In genomic region chr13:107530392-107530791, GRCm38 (mm10) we compare ENCODE assay signal across 23 mouse cellular contexts.
DNase-seq lines count a peak whose midpoint lies in the region; ATAC-seq and TF ChIP-seq lines count a peak whose summit lies in the region.
"Had no signal": no experiment of that assay in that cellular context is flagged by ENCODE, and none has a peak within 500 bp of the region (broad histone marks: within the 10 kb centered on the region; RNA-seq: fewer than 3 reads in every experiment).

No protein-coding gene starts in this region.

- H3K36me3 ChIP-seq in kidney, adult 2 months (ENCODE audit: control insufficient read depth, insufficient read depth, low read length): no peaks in the 10 kb centered on the region
- no peaks in the 10 kb centered on the region for H3K36me3 ChIP-seq in midbrain, embryonic 14.5 days (ENCODE audit: control insufficient read depth, insufficient read depth, low read length)
- H3K36me3 ChIP-seq in midbrain, postnatal 0 days (ENCODE audit: insufficient read depth, low read length): no peaks in the 10 kb centered on the region
- H3K36me3 ChIP-seq: embryonic facial prominence, embryonic 13.5 days; forebrain, embryonic 15.5 days; G1E; heart, embryonic 10.5 days; limb, embryonic 12.5 days had no signal

- peak; percentile 37 for DNase-seq in kidney, adult 2 months
- no peak for DNase-seq in kidney, postnatal 14 days
- DNase-seq in midbrain, embryonic 14.5 days: peak; percentile 8
- DNase-seq in midbrain, postnatal 0 days (ENCODE audit: low spot score): no peak
- DNase-seq in lung, postnatal 14 days: peak; percentile 36
- no peak for DNase-seq in spleen, postnatal 14 days (ENCODE audit: low spot score in 2 of 2)
- DNase-seq in right cerebral cortex, postnatal 25 days: no peak
- DNase-seq: adrenal gland, adult 8-10 months; B cell, adult 2 months; cerebellum, adult 18-20 months; cerebellum, postnatal 25 days; kidney, adult 11 months; kidney, postnatal 25 days; liver, postnatal 0 days; thymus, postnatal 14 days had no signal

- H3K4me2 ChIP-seq in midbrain, embryonic 14.5 days (ENCODE audit: low read length): no peak overlapping the region
- H3K4me2 ChIP-seq in midbrain, postnatal 0 days (ENCODE audit: low read depth, low read length, poor library complexity, severe bottlenecking): no peak overlapping the region
- H3K4me2 ChIP-seq: forebrain, embryonic 15.5 days; limb, embryonic 12.5 days; liver, embryonic 11.5 days had no signal

- no peak for TF ChIP-seq POLR2A in kidney, adult 2 months (IDR thresholded peaks at IDR 0.05; ENCODE audit: low read depth, low read length)

- no peak for ATAC-seq in midbrain, embryonic 14.5 days (ENCODE audit: low FRiP score, low TSS enrichment)
- ATAC-seq in midbrain, postnatal 0 days (ENCODE audit: low FRiP score): no peak
- ATAC-seq: forebrain, embryonic 15.5 days; liver, postnatal 0 days had no signal

- H3K4me3 ChIP-seq in kidney, adult 2 months (ENCODE audit: insufficient read depth, low read depth, low read length): no peak overlapping the region
- no peak overlapping the region for H3K4me3 ChIP-seq in midbrain, embryonic 14.5 days (replicated peaks; ENCODE audit: low read depth, low read length)
- H3K4me3 ChIP-seq in midbrain, postnatal 0 days (ENCODE audit: low read depth, low read length): no peak overlapping the region
- H3K4me3 ChIP-seq: embryonic facial prominence, embryonic 13.5 days; forebrain, embryonic 15.5 days; heart, embryonic 10.5 days; limb, embryonic 12.5 days; megakaryocyte, embryonic 14.5 days had no signal

- no peak for TF ChIP-seq CTCF in kidney, adult 2 months (conservative IDR thresholded peaks at IDR 0.05; ENCODE audit: insufficient read depth, insufficient read length, low read depth, low read length)
- TF ChIP-seq CTCF in midbrain, postnatal 0 days (IDR thresholded peaks at IDR 0.05): no peak

- H3K4me1 ChIP-seq in kidney, adult 2 months (ENCODE audit: control insufficient read depth, insufficient read depth, low read length): no peaks in the 10 kb centered on the region
- peaks cover 8% of the 10 kb centered on the region; the same call in 1 of the 2 replicates for H3K4me1 ChIP-seq in midbrain, embryonic 14.5 days (ENCODE audit: control insufficient read depth, insufficient read depth, low read length)
- no peaks in the 10 kb centered on the region for H3K4me1 ChIP-seq in midbrain, postnatal 0 days (ENCODE audit: insufficient read depth, low read length)
- H3K4me1 ChIP-seq: embryonic facial prominence, embryonic 13.5 days; heart, embryonic 10.5 days; limb, embryonic 12.5 days had no signal

- no peak overlapping the region for H3K27ac ChIP-seq in kidney, adult 2 months (ENCODE audit: insufficient read depth, low read depth, low read length)
- no peak overlapping the region for H3K27ac ChIP-seq in midbrain, embryonic 14.5 days (replicated peaks; ENCODE audit: low read depth, low read length)
- no peak overlapping the region for H3K27ac ChIP-seq in midbrain, postnatal 0 days (ENCODE audit: low read depth, low read length)
- H3K27ac ChIP-seq: embryonic facial prominence, embryonic 13.5 days; forebrain, embryonic 15.5 days; heart, embryonic 10.5 days; limb, embryonic 12.5 days had no signal

- H3K9ac ChIP-seq in midbrain, embryonic 14.5 days (replicated peaks; ENCODE audit: low read length): no peak overlapping the region
- H3K9ac ChIP-seq in midbrain, postnatal 0 days (replicated peaks; ENCODE audit: low read length, poor library complexity, severe bottlenecking): no peak overlapping the region
- H3K9ac ChIP-seq: embryonic facial prominence, embryonic 13.5 days; forebrain, embryonic 15.5 days; limb, embryonic 12.5 days; liver, postnatal 0 days had no signal

- H3K9me3 ChIP-seq in midbrain, embryonic 14.5 days (ENCODE audit: control insufficient read depth, low read length): no peaks in the 10 kb centered on the region
- H3K9me3 ChIP-seq in midbrain, postnatal 0 days (ENCODE audit: low read length): no peaks in the 10 kb centered on the region
- H3K9me3 ChIP-seq: embryonic facial prominence, embryonic 13.5 days; forebrain, embryonic 15.5 days; heart, embryonic 10.5 days; limb, embryonic 12.5 days had no signal

- no peaks in the 10 kb centered on the region; the same call in 1 of the 2 replicates for H3K27me3 ChIP-seq in kidney, adult 2 months (replicated peaks; ENCODE audit: control insufficient read depth, insufficient read depth, low read length)
- no peaks in the 10 kb centered on the region for H3K27me3 ChIP-seq in midbrain, embryonic 14.5 days (ENCODE audit: control insufficient read depth, insufficient read depth, low read length)
- no peaks in the 10 kb centered on the region for H3K27me3 ChIP-seq in midbrain, postnatal 0 days (ENCODE audit: insufficient read depth, low read length)
- H3K27me3 ChIP-seq: CH12.LX; embryonic facial prominence, embryonic 13.5 days; forebrain, embryonic 15.5 days; limb, embryonic 12.5 days; megakaryocyte, embryonic 14.5 days had no signal

- 72% methylated on average over 1 of the region's 1 CpGs for WGBS in kidney, adult 2 months
- WGBS in midbrain, embryonic 14.5 days: 95% methylated on average over 1 of the region's 1 CpGs
- whole genome bisulfite sequencing in midbrain, postnatal 0 days: 89% methylated on average over 1 of the region's 1 CpGs

Comparison
In these comparisons a context has a peak if more than half of its experiments do, and no peak if none do; other contexts are left out.
1. DNase-seq: peak in kidney, adult 2 months (single experiment), midbrain, embryonic 14.5 days (single experiment) and lung, postnatal 14 days (single experiment); none in kidney, postnatal 14 days (single experiment), midbrain, postnatal 0 days (single experiment), spleen, postnatal 14 days (0 of 2) and right cerebral cortex, postnatal 25 days (single experiment).